Mouse (Mus musculus) induced T-regulatory cell, adult 2 months (primary cell): Measurements from ENCODE around the gene Phlda3.

Source experiments
- DNase-seq: peaks from one replicate; pipeline ENCODE4 v3.0.0-alpha.2; 2012; ENCODE audit warnings: low read depth

Phlda3 gene

DNA sequence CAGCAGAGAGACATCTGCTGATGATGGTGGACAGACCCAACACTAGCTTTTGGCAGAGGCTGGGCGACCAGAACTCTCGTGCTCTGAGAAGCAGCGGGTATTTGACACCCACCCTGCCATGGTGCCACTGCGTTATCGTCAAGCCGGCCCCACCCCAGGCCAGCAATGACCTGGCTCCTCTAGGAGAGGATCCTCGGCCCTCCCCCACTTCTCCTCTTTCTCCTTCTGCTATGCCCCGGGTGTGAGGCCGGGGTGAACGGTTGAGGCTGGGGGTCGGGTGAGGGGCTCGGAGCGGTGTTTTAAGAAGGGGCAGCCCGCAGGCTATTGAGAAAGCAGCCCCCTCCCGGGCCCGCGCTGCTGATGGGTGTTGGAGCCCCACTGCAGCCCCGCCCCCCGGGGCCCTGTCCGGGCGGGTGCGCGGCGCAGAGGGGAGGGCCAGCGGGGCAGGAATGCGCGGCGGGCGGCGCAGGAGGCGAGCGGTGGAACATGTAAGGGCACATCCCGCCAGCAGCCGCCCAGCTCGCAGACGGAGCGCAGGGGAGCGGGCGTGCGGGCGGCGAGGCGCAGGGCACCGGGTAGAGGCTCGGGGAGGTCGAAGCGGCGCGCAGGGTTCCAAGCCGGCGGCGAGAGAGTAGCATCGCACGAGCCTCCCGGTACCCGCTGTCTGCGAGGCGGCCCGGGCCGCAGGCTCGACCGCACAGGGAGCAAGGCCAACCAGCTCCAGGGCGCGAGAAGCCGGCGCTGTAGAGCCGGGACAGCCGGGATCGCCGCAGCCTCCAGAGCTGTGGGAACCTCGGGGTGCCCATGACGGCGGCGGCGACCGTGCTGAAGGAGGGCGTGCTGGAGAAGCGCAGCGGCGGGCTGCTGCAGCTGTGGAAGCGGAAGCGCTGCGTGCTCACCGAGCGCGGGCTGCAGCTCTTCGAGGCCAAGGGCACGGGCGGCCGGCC, at the start of gene Phlda3:
TSS of gene Phlda3 (plus strand) at position 475 of the 947 bp plus-strand sequence.
- DNase-seq: peak; percentile 57

- DNase-seq: peak; percentile 95
These were observed 46.4 kb upstream of the Phlda3 start for GRCm38 (mm10) chr1:135719486-135719885.

DNA sequence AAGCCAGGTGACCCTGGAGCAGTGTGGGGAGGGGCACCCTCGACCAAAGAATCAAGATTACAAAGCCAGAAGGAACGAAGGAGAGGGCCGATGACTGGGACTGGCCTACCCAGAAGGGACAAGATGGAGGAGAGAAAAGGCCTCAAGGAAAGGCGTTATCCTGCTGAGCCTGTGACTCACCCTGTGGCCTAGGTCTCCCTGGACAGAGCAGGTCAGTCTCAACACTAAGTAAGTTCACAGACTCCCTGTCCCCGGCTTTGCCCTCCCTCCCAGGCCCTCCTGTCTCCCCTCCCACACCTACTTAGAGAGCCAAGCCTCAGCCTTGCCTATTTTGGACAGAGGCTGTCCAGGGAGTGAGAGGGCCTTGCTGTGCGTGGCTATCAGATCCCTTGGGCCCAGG, 45.9 kb upstream of the Phlda3 start, which contains the start of gene Csrp1:
TSS of gene Csrp1 (plus strand) at position 79 of the 400 bp plus-strand sequence.
- DNase-seq: no peak

DNA sequence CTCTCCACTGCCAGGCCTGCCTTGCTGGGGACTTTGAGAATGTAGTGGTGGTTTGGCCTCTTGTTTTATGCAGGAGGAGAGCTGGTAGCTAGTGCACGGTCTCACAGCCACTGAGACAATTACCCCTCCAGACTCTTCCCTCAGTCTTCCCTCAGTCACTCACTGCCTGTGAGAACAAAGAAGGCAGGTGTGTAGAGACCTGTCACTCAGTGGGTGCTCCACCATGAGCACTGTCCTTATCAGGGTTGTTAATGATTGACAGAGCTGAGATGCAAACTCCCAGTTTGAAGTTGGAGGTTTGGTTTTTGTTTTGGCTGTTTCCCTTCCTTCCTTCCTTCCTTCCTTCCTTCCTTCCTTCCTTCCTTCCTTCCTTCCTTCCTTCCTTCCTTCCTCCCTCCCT, 42.9 kb upstream of the Phlda3 start:
- no peak for DNase-seq

DNA sequence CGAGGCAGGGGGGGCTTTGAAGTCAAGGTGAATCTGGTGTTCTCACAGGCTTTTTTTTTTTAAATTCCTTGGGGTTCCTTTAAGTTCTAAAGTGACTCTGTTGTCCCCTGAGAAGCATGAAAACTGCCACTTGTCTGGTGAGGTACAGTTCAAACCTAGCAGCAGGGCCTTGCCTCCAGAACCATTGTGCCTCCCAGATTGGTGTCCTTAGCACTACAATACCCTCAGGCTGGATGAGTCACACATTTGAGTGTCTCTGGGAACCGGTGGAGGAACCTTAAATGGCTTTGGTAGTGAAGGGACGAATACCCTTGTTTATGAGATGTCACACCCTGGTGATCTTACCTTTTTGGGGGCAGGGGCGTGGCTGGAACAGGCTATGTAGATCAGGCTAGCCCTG, 41.8 kb upstream of the Phlda3 start:
- DNase-seq: no peak

GRCm38 (mm10) chr1:135725324-135725723, 40.6 kb upstream of the Phlda3 start:
- DNase-seq: peak; percentile 37

DNA sequence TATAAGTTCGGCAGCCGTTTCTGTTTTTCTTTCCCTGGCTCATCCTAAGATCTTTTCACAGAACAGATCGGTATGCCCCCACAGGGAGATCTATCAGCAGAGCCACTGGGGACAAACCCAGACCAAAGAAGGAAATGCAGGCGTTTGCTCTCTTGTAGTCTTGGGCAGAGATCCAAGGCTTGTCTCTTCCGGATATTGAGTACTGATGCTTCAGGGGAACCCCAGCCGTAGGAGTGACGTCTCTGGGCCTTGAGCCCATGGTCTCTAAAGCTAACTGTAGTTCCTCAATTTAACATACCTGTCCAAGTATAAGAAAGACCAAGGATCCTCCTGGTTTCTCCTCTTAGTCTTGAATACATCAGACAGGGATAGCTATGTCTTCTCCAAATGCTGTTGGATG, 40.0 kb upstream of the Phlda3 start:
- peak; percentile 82 for DNase-seq

- DNase-seq: peak; percentile 96
These were observed 37.1 kb upstream of the Phlda3 start for GRCm38 (mm10) chr1:135728631-135729366.

- no peak for DNase-seq
These were observed 36.6 kb upstream of the Phlda3 start for GRCm38 (mm10) chr1:135729367-135729713.

DNA sequence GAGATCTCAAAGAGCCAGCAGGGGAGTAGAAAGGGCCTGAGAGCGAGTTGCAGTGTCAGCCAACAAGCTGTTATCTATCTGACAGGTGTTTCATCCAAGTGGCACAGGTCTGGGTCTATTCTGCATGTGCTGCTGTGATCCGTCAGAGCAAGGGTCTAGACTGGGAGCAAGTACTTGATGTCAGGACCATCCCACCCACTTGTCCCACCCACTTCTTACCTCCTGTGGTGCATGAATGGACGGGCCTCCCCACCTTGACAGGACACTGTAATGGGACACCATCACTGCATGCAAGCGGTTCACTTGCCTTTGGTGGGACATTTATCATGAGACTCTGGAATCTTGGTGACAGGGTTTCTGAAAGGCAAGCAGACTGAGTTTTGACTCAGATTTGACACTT, 36.1 kb upstream of the Phlda3 start:
- peak; percentile 49 for DNase-seq

DNA sequence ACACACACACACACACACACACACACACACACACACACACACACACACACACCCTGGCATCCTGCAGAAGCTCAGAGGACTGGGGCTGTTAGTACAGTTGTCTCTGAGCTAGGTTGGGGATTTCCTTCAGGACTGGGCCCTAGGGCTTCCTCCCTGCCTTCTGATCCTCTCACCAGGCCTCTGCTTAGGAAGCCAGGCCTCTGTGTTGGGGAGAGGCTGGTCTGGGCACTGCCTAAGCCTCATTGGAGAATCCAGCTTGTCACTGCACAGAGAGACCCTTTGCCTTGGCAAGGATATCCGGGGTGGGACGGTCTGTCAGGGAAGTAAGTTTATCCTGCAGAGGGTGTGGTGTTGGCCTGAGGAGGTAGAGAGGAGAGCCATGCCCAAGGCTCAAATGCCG, 35.6 kb upstream of the Phlda3 start:
- DNase-seq: peak; percentile 57

GRCm38 (mm10) chr1:135731393-135731792, 34.5 kb upstream of the Phlda3 start:
- DNase-seq: no peak

DNA sequence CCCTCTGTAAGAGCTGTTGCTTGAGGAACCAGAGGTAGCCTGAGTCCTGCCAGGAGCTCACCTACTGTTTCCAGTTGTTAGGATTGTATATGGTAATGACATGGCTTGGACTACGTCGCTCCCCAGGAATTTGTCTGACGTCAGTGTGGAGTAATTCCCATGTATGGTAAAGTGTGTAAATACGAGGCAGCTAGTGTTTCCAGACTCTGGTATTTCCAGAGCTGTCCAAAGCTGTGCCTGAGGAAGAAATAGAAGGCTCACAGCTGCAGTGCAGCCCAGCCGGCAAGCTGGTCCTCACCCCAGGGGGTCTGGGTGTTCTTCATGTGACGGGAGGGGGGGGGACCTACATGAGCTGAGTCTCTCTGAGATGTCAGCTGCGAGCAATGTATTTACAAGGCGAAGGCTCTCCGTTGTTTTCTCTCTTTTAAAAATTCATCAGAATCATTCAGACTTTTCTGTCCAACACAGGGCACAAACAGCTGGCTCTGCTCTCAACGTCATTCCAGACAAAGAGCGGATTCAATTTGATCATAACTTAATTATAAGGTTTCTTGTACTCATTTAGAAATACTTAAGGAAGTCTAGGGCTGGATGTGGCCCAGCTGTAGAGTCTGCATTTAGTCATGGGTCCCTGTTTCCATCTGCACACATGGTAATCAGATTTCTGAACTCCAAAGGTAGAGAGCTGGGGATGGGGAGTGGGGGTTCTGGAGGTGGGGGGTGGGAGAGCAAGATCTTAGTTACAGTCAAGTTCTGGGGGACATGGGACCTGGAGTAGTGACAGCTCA, 33.8 kb upstream of the Phlda3 start:
- DNase-seq: no peak

DNA sequence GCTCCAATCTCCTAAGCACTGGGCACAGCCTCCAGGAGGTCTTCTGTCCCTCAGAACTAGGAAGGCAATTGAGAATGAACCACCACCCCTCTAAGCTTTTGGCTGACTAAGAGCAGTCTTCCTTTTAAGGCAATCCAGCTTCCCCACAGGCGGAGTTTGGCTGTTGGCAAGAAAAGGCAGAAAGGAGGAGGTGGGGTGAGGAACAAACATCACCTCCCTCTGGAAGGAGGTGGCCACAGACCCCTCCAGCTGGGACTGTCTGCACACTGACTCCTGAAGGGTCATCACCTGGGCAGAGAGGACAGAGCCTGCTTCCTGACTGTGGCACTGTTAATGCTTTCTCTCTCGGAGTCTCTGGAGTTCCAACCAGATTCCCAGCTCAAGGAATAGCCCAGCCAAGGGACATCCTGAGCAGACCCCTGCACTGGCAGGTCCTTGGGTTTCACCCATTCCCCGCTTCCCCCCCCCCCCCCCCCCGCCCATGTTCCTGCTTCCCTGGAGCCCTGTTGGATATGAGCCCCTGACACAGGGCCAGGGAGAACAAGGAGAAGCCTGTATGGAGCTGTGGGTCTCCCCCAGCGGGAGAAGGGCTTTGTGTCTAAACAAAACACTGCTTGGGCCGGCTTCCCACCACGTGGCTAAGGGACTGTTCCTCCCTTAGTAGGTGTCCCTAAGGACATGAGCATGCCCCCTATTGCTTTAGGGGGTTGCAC, 31.5 kb upstream of the Phlda3 start:
- DNase-seq: no peak

GRCm38 (mm10) chr1:135735460-135735859, 30.5 kb upstream of the Phlda3 start:
- no peak for DNase-seq

DNA sequence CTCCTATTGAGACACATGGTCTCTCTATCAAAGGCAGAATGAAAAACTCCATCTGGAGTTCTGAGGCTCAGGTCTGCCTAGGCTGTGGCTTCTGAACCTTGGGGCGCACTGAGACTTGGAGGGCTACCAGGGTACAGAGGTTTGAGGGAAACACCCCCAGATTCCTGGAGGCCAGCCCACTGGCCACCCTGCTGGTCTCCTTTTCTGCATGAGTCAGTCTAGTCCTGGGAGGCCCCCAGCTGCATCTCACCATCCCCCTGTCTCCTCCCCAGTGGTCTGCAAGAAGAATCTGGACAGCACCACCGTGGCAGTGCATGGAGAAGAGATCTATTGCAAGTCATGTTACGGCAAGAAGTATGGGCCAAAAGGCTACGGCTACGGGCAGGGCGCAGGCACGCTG, 20.9 kb upstream of the Phlda3 start:
- no peak for DNase-seq

DNA sequence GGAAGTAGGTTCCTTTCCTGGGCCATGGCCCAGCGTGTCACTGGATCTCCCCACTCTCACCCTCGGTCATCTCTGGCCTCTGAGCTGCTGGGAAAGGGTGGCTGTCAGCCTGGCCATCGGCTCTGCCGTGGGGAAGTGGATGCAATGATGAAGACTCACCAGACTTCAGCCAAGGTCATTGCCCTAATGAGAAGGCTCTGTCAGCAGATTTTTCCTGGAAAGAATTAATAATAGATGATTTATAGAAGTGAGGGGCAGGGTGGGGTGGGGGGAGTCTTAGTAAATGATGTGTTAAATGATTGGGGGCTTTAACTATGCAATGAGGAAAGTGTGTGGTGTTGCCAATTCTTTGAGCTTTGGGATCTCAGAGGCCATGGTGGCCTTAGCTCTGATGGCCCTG, 19.7 kb upstream of the Phlda3 start:
- no peak for DNase-seq

DNA sequence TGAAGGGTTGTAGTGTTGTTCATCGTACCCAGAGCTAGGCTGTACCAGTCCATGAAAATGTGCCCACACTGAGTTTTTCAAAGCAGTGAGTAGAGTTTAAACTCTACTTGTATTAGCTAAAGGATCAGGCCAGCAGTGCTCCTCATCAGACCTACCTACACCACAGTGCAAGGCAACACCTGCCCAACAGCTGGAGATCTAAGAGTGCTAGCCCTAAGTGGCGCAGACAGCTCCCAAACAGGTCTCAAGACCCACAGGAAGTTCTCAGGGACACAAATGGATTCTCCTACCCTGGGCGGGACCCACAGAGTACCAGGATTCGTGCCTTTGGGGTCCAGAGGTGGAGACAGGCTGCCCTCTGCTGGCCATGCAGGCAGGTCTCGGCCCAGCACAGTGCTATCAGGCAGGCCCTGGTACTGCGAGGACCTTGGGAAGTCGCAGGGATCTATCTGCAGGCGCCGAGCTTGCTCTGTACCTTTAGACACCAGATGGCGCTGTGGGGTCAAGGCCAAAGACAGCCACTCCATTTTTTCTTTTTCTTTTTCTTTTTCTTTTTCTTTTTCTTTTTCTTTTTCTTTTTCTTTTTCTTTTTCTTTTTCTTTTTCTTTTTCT, 13.1 kb upstream of the Phlda3 start:
- DNase-seq: peak; percentile 95

GRCm38 (mm10) chr1:135755287-135755686, 10.6 kb upstream of the Phlda3 start:
- no peak for DNase-seq

DNA sequence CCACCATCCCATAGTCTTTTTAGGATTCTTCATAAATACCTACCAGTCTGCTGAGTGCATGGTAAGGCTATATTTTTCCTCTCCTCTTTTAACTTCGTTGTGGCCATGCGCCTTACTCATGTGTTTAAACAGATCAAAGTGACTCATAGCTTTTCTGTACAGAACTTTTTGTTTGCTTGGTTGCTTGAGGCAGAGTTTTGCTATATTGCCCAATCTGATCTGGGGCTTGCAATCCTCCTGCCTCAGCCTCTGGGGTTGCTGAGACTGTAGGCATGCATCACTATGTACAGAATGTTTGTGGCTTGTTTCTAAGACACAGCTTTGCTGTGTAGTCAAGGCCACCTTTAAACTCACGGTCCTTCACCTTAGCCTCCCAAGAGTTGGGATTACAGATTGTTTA, 10.0 kb upstream of the Phlda3 start:
- no peak for DNase-seq

GRCm38 (mm10) chr1:135757287-135757686, 8.6 kb upstream of the Phlda3 start:
- no peak for DNase-seq
